Mouse (Mus musculus) ES-Bruce4 (cell line): Measurements from ENCODE around the gene Thrap3. TPM values are rescaled to one million over a fixed set of nuclear protein-coding genes. Genes with fewer than 3 reads are reported as not detected.

Experiments
- H3K27ac ChIP-seq: 2 replicates; pipeline ENCODE4 v1.5.1; 2012; ENCODE audit warnings: low read length, inconsistent platforms; ENCODE audit not compliant: insufficient read depth
- H3K27me3 ChIP-seq: 2 replicates; pipeline ENCODE4 v1.6.1; 2012; ENCODE audit warnings: mild to moderate bottlenecking, low read length, inconsistent platforms; ENCODE audit not compliant: control insufficient read depth, poor library complexity, insufficient read depth, severe bottlenecking
- H3K36me3 ChIP-seq: 2 replicates; pipeline ENCODE4 v1.6.1; 2012; ENCODE audit warnings: inconsistent platforms, mild to moderate bottlenecking, low read length, moderate library complexity; ENCODE audit not compliant: control insufficient read depth, poor library complexity, insufficient read depth, severe bottlenecking
- H3K4me1 ChIP-seq: one replicate; pipeline ENCODE4 v1.8.1; 2011; ENCODE audit warnings: low read length; ENCODE audit not compliant: control insufficient read depth, insufficient read depth
- H3K4me3 ChIP-seq: 2 replicates; pipeline ENCODE4 v1.5.1; 2011; ENCODE audit warnings: low read depth, mild to moderate bottlenecking, low read length
- H3K9ac ChIP-seq: 2 replicates; pipeline ENCODE4 v1.6.1; 2012; ENCODE audit warnings: low read depth, mild to moderate bottlenecking, inconsistent platforms; ENCODE audit not compliant: poor library complexity, severe bottlenecking
- H3K9me3 ChIP-seq: replicated peaks from 2 replicates; pipeline ENCODE4 v1.6.1; 2012; ENCODE audit warnings: mild to moderate bottlenecking, low read length, inconsistent platforms; ENCODE audit not compliant: control insufficient read depth, poor library complexity, insufficient read depth, severe bottlenecking
- CTCF ChIP-seq: IDR thresholded peaks from one replicate; pipeline ENCODE4 v1.8.1; 2011; ENCODE audit warnings: low read depth, low read length
- EP300 ChIP-seq: IDR thresholded peaks from 2 replicates; pipeline ENCODE4 v1.6.1; 2011; ENCODE audit warnings: low read depth, low read length; ENCODE audit not compliant: insufficient read depth
- POLR2A ChIP-seq: IDR thresholded peaks from one replicate; pipeline ENCODE4 v1.8.1; 2011; ENCODE audit warnings: low read length; ENCODE audit not compliant: insufficient read depth
- polyA plus RNA-seq: library from polyadenylated mRNA; stranded (reverse); fragments of >200 nt; gene quantifications from 2 replicates; pipeline ENCODE4 v1.2.4, GENCODE M21; 2011; ENCODE audit warnings: low read depth; ENCODE audit not compliant: missing spikeins, insufficient read depth, insufficient read length

Gene Thrap3
- polyA plus RNA-seq, 1 experiment: 495 TPM

DNA sequence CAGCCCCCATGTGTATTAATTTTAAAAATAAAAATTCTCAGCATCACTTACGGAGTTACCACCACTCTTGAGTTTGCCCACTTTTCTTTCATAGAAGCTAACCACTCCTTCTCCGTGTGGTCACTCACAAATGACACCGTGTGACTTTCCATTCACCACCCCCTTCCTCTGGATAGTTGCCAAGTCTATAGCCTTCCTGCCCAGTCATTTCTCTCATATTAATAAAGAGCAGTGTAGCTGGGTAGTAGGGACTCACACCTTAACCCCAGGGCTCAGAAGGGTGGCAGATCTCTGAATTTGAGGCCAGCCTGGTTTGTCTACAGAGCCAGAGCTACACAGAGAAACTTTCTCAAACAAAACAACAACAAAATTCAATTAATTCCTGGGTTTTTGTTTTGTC is 5.1 kb downstream of the Thrap3 start:
- Histone ChIP-seq H3K9ac (no peak overlapping the region), H3K4me3 (no peak overlapping the region), H3K9me3 (no peaks in the 10 kb centered on the region), H3K36me3 (peaks cover 46% of the 10 kb centered on the region), H3K4me1 (no peaks in the 10 kb centered on the region), H3K27ac (no peak overlapping the region), H3K27me3 (no peaks in the 10 kb centered on the region)
- no peak for TF ChIP-seq POLR2A
- no peak for TF ChIP-seq EP300
- no peak for TF ChIP-seq CTCF

DNA sequence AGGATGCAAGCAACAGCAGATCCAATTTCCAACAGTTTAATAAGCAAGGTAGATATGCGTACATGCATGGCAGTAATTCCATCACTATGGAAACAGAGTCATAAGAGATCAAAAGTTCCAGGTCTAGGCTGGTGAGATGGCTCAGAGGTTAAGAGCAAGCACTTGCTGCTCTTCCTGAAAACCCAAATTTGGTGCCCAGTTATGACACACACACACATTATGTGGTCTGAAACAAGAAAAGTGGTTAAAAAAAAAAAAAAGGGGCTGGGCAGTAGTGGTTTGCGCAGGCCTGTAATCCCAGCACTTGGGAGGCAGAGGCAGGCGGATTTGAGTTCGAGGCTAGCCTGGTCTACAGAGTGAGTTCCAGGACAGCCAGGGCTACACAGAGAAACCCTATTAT is 7.6 kb downstream of the Thrap3 start:
- Histone ChIP-seq H3K4me1 (no peaks in the 10 kb centered on the region), H3K4me3 (no peak overlapping the region), H3K9me3 (no peaks in the 10 kb centered on the region), H3K36me3 (peaks cover 66% of the 10 kb centered on the region), H3K9ac (no peak overlapping the region), H3K27ac (no peak overlapping the region), H3K27me3 (no peaks in the 10 kb centered on the region)
- TF ChIP-seq CTCF (no peak), POLR2A (no peak), EP300 (no peak)

DNA sequence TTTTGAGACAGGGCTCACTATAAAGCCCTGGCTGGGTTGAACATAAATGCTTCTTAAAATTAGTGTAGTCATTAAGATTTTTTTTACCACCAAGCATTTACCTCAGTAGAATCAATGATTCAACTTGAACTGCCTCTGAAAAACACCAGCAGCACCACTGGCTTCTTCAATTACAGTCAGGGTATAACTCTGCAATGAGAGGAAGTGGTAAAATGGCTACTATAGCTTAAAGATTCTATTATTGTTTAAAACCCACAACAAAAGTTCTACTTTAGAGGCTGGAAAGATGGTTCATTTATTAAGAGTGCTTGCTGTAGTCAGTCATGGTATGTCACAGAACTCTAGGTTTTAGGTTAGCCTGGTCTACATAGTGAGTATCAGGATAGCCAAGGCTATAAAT is 8.3 kb downstream of the Thrap3 start:
- no peaks in the 10 kb centered on the region for H3K4me1 ChIP-seq
- H3K4me3 ChIP-seq: no peak overlapping the region
- no peaks in the 10 kb centered on the region for H3K27me3 ChIP-seq
- no peak overlapping the region for H3K9ac ChIP-seq
- TF ChIP-seq EP300 (no peak), POLR2A (no peak), CTCF (no peak)
- no peak overlapping the region for H3K27ac ChIP-seq
- no peaks in the 10 kb centered on the region for H3K9me3 ChIP-seq
- H3K36me3 ChIP-seq: peaks cover 68% of the 10 kb centered on the region

DNA sequence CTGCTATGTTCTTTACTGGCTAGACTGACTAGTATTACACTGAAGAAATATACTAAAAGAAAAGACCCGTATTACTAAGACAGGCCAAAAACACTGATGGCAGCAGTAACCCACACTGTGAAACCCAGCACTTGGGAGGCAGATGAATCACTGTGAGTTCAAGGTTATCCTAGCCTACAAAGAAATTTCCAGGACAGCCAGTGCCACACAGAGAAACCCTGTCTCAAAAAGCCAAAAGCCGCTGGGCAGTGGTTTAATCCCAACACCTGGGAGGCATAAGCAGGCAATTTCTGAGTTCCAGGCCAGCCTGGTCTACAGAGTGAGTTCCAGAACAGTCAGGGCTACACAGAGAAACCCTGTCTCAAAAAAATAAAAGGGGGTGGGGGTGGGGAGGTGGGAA is 11.9 kb downstream of the Thrap3 start:
- Histone ChIP-seq H3K9ac (no peak overlapping the region), H3K36me3 (peaks cover 66% of the 10 kb centered on the region), H3K4me1 (no peaks in the 10 kb centered on the region), H3K9me3 (no peaks in the 10 kb centered on the region), H3K4me3 (no peak overlapping the region), H3K27me3 (no peaks in the 10 kb centered on the region), H3K27ac (no peak overlapping the region)
- TF ChIP-seq POLR2A (no peak), EP300 (no peak), CTCF (no peak)

DNA sequence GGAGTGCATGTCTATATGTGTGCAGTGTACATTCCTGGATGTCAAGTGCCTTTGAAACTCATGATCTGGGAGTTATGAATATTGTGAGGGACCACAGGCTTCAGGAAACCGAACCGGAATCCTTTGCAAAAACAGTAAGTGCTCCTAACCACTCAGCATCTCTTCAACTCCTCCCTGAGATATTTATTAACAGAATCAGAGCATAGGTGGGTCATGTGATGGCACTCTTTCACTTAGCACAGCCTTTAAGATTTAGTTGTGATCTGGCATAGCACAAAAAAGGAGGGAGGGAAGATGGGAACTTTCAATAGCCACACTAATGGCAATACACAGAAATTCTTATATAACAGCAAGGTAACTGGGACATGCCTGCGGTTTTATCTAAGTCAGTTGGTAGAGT is 15.5 kb downstream of the Thrap3 start:
- Histone ChIP-seq H3K9ac (no peak overlapping the region), H3K27me3 (no peaks in the 10 kb centered on the region), H3K9me3 (no peaks in the 10 kb centered on the region), H3K27ac (no peak overlapping the region), H3K4me1 (peaks cover 1% of the 10 kb centered on the region), H3K36me3 (peaks cover 61% of the 10 kb centered on the region), H3K4me3 (no peak overlapping the region)
- TF ChIP-seq CTCF: no peak
- TF ChIP-seq EP300: no peak
- no peak for TF ChIP-seq POLR2A

DNA sequence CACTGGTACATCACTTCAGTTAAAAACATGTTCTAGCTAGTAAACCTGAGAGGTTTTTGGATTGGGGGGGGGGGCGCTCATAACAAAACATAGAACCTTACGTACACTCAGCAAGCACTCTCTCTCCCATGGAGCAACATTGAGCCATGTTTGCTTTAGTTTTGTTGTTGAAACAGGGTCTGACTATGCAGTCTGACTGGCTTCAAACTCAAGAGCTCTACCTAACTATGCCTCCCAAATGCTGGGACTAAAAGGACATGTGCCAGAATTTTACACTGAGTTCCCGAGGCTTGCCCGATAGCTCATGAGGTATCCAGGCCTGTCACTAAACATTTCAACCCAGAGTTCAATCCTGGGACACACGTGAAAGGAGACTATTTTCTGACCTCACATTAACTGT is 19.5 kb downstream of the Thrap3 start:
- TF ChIP-seq POLR2A (no peak), EP300 (no peak), CTCF (no peak)
- H3K27me3 ChIP-seq: no peaks in the 10 kb centered on the region
- H3K9me3 ChIP-seq: no peaks in the 10 kb centered on the region
- no peak overlapping the region for H3K9ac ChIP-seq
- peaks cover 1% of the 10 kb centered on the region for H3K4me1 ChIP-seq
- H3K4me3 ChIP-seq: no peak overlapping the region
- peak overlapping the region; percentile 15; the same call in 1 of the 2 replicates for H3K27ac ChIP-seq
- peaks cover 70% of the 10 kb centered on the region for H3K36me3 ChIP-seq
